Mouse (Mus musculus) lung, postnatal 0 days (tissue): Measurements from ENCODE around the gene Mia. TPM values are rescaled to one million over a fixed set of nuclear protein-coding genes. Genes with fewer than 3 reads are reported as not detected.
A peak's percentile ranks its signal among the peaks of the same experiment; 100 is the strongest.

Experiments
- ATAC-seq: fragments of 200-750 bp; cut with Nextera tagmentation; 2 replicates; pipeline ENCODE4 v1.8.0; 2017; ENCODE audit warnings: moderate library complexity
- DNase-seq: peaks from one replicate; pipeline ENCODE4 v3.0.0-alpha.2; 2016; ENCODE audit warnings: low spot score
- H3K27ac ChIP-seq: fragments of 300-500 bp; sonication (generic); 2 replicates; pipeline ENCODE4 v1.5.1; 2014; ENCODE audit warnings: antibody characterized with exemption, mild to moderate bottlenecking, low read length, mixed read lengths
- H3K27me3 ChIP-seq: fragments of 300-500 bp; sonication (generic); replicated peaks from 2 replicates; pipeline ENCODE4 v1.6.1; 2014; ENCODE audit warnings: low read length, mixed read lengths; ENCODE audit not compliant: insufficient read depth
- H3K36me3 ChIP-seq: fragments of 300-500 bp; sonication (generic); 2 replicates; pipeline ENCODE4 v1.6.1; 2014; ENCODE audit warnings: low read length, mixed read lengths; ENCODE audit not compliant: insufficient read depth
- H3K4me1 ChIP-seq: fragments of 300-500 bp; sonication (generic); 2 replicates; pipeline ENCODE4 v1.6.1; 2014; ENCODE audit warnings: antibody characterized with exemption, low read depth, low read length, mixed read lengths; ENCODE audit not compliant: insufficient read depth
- H3K4me2 ChIP-seq: fragments of 300-500 bp; sonication (generic); replicated peaks from 2 replicates; pipeline ENCODE4 v1.6.1; 2014; ENCODE audit warnings: low read depth, mild to moderate bottlenecking, low read length, moderate library complexity, mixed read lengths
- H3K4me3 ChIP-seq: fragments of 300-500 bp; sonication (generic); 2 replicates; pipeline ENCODE4 v1.5.1; 2014; ENCODE audit warnings: low read depth, low read length
- H3K9ac ChIP-seq: fragments of 300-500 bp; sonication (generic); replicated peaks from 2 replicates; pipeline ENCODE4 v1.6.1; 2014; ENCODE audit warnings: low read depth, mild to moderate bottlenecking
- H3K9me3 ChIP-seq: fragments of 300-500 bp; sonication (generic); 2 replicates; pipeline ENCODE4 v1.6.1; 2016; ENCODE audit warnings: low read length, mixed read lengths
- CTCF ChIP-seq: IDR thresholded peaks from 2 replicates; pipeline ENCODE4 v1.5.1; 2016; ENCODE audit warnings: antibody characterized with exemption, mild to moderate bottlenecking
- EP300 ChIP-seq: IDR thresholded peaks from 2 replicates; pipeline ENCODE4 v1.6.1; 2016; ENCODE audit warnings: antibody characterized with exemption, mild to moderate bottlenecking, control low read depth
- WGBS: fragments of 180-500 bp; shearing (Covaris S2); extraction: QIAGEN DNeasy Blood & Tissue Kit; methylation state at CpG from one replicate; pipeline ENCODE4 v1.1.7; 2014; 5-methylcytosine and 5-hydroxymethylcytosine counted together
- polyA plus RNA-seq: library from polyadenylated mRNA; unstranded; fragments of >200 nt; fragmentation: Nextera tagmentation; extraction: Ambion mirVana; gene quantifications from 2 replicates; pipeline ENCODE4 v1.2.1, GENCODE M21; 2015

The Mia gene
- polyA plus RNA-seq, 1 experiment from 2014 or later = 31.5 TPM

- H3K27me3 ChIP-seq = no peaks in the 10 kb centered on the region
- H3K4me3 ChIP-seq = no peak overlapping the region
- no peaks in the 10 kb centered on the region for H3K9me3 ChIP-seq
- peaks cover 18% of the 10 kb centered on the region; the same call in 1 of the 2 replicates for H3K36me3 ChIP-seq
- H3K9ac ChIP-seq = no peak overlapping the region
- DNase-seq (peak; percentile 98), ATAC-seq (peak; percentile 95)
- H3K27ac ChIP-seq = peak overlapping the region; percentile 65
- no peak overlapping the region; the same call in 1 of the 2 replicates for H3K4me2 ChIP-seq
- WGBS = 7% methylated on average over 8 of the region's 8 CpGs
- H3K4me1 ChIP-seq = peaks cover 29% of the 10 kb centered on the region; the same call in 1 of the 2 replicates
- peak; percentile 99 for TF ChIP-seq CTCF
- peak; percentile 86 for TF ChIP-seq EP300
Observed at GRCm38 (mm10) chr7:27159882-27160281, 21.1 kb downstream of the Mia start.

- H3K36me3 ChIP-seq = peaks cover 18% of the 10 kb centered on the region; the same call in 1 of the 2 replicates
- no peak overlapping the region for H3K4me2 ChIP-seq
- ATAC-seq (no peak), DNase-seq (no peak)
- no peaks in the 10 kb centered on the region for H3K9me3 ChIP-seq
- no peak overlapping the region for H3K27ac ChIP-seq
- H3K9ac ChIP-seq = no peak overlapping the region
- WGBS = 97% methylated on average over 6 of the region's 6 CpGs
- no peak for TF ChIP-seq EP300
- TF ChIP-seq CTCF = no peak
- no peak overlapping the region for H3K4me3 ChIP-seq
- peaks cover 23% of the 10 kb centered on the region; the same call in 1 of the 2 replicates for H3K4me1 ChIP-seq
- H3K27me3 ChIP-seq = no peaks in the 10 kb centered on the region
Observed at GRCm38 (mm10) chr7:27159256-27159655, 21.7 kb downstream of the Mia start.

- DNase-seq (no peak), ATAC-seq (no peak)
- H3K9ac ChIP-seq = no peak overlapping the region
- H3K4me2 ChIP-seq = no peak overlapping the region
- H3K27ac ChIP-seq = no peak overlapping the region
- H3K9me3 ChIP-seq = no peaks in the 10 kb centered on the region
- H3K27me3 ChIP-seq = no peaks in the 10 kb centered on the region
- no peak for TF ChIP-seq EP300
- TF ChIP-seq CTCF = no peak
- peaks cover 18% of the 10 kb centered on the region; the same call in 1 of the 2 replicates for H3K36me3 ChIP-seq
- 95% methylated on average over 9 of the region's 9 CpGs for WGBS
- H3K4me3 ChIP-seq = no peak overlapping the region
- H3K4me1 ChIP-seq = peaks cover 12% of the 10 kb centered on the region; the same call in 1 of the 2 replicates
Observed at GRCm38 (mm10) chr7:27158171-27158570, 22.8 kb downstream of the Mia start.

GRCm38 (mm10) chr7:27156005-27156404 is 25.0 kb downstream of the Mia start:
- H3K4me2 ChIP-seq = no peak overlapping the region
- H3K36me3 ChIP-seq = peaks cover 18% of the 10 kb centered on the region; the same call in 1 of the 2 replicates
- ATAC-seq = no peak
- H3K4me3 ChIP-seq = no peak overlapping the region
- DNase-seq = no peak
- 70% methylated on average over 13 of the region's 13 CpGs for WGBS
- TF ChIP-seq EP300 = no peak
- no peak for TF ChIP-seq CTCF
- no peaks in the 10 kb centered on the region for H3K9me3 ChIP-seq
- H3K27ac ChIP-seq = no peak overlapping the region
- no peaks in the 10 kb centered on the region for H3K27me3 ChIP-seq
- peaks cover 10% of the 10 kb centered on the region; the same call in 1 of the 2 replicates for H3K4me1 ChIP-seq
- no peak overlapping the region for H3K9ac ChIP-seq

GRCm38 (mm10) chr7:27153205-27153764 is 27.7 kb downstream of the Mia start, which contains the start of gene Cyp2t4:
Gene Cyp2t4 (plus strand): TSS chr7:27153714.
- H3K9me3 ChIP-seq = no peaks in the 10 kb centered on the region
- no peak within 1 kb of the TSS for H3K4me3 ChIP-seq
- WGBS = 35% methylated on average over 10 of the region's 10 CpGs
- peak; percentile 81 for DNase-seq
- peak within 1 kb of the TSS; percentile 14; the same call in 1 of the 2 replicates for H3K4me2 ChIP-seq
- peaks cover 7% of the 10 kb centered on the region; the same call in 1 of the 2 replicates for H3K36me3 ChIP-seq
- H3K27me3 ChIP-seq = no peaks in the 10 kb centered on the region
- ATAC-seq = peak; percentile 86
- H3K27ac ChIP-seq = peak within 1 kb of the TSS; percentile 64
- peak; percentile 66 for TF ChIP-seq EP300
- TF ChIP-seq CTCF = no peak
- H3K4me1 ChIP-seq = no peaks in the 10 kb centered on the region
- no peak within 1 kb of the TSS for H3K9ac ChIP-seq

GRCm38 (mm10) chr7:27136410-27136996 is 44.5 kb downstream of the Mia start:
- DNase-seq (no peak), ATAC-seq (no peak)
- no peak overlapping the region for H3K4me3 ChIP-seq
- no peaks in the 10 kb centered on the region for H3K9me3 ChIP-seq
- H3K27ac ChIP-seq = no peak overlapping the region
- H3K4me1 ChIP-seq = no peaks in the 10 kb centered on the region
- 36% methylated on average over 8 of the region's 8 CpGs for WGBS
- TF ChIP-seq CTCF (no peak), EP300 (no peak)
- H3K9ac ChIP-seq = no peak overlapping the region
- H3K4me2 ChIP-seq = no peak overlapping the region
- no peaks in the 10 kb centered on the region for H3K36me3 ChIP-seq
- no peaks in the 10 kb centered on the region for H3K27me3 ChIP-seq
